8 mouse cellular contexts compared by ENCODE assay signal in genomic region chr4:125912444-125913049, GRCm38 (mm10).
A peak's percentile ranks its signal among the peaks of the same experiment; 100 is the strongest.
DNase-seq lines count a peak whose midpoint lies in the region; ATAC-seq and TF ChIP-seq lines count a peak whose summit lies in the region.

No protein-coding gene starts in this region.

- H3K36me3 ChIP-seq in kidney, embryonic 16.5 days (ENCODE audit: insufficient read depth, low read length): no peaks in the 10 kb centered on the region
- H3K36me3 ChIP-seq in limb, embryonic 14.5 days (ENCODE audit: control insufficient read depth, insufficient read depth, low read length): no peaks in the 10 kb centered on the region
- H3K36me3 ChIP-seq in neural tube, embryonic 11.5 days (ENCODE audit: control insufficient read depth, insufficient read depth, low read length): no peaks in the 10 kb centered on the region

- no peaks in the 10 kb centered on the region for H3K9me3 ChIP-seq in kidney, embryonic 16.5 days (ENCODE audit: low read length)
- no peaks in the 10 kb centered on the region for H3K9me3 ChIP-seq in limb, embryonic 14.5 days (ENCODE audit: control insufficient read depth, low read length)
- H3K9me3 ChIP-seq in neural tube, embryonic 11.5 days (ENCODE audit: control insufficient read depth, low read length): no peaks in the 10 kb centered on the region

- 19% methylated on average over 8 of the region's 8 CpGs for WGBS in kidney, embryonic 16.5 days
- WGBS in limb, embryonic 14.5 days: 18% methylated on average over 8 of the region's 8 CpGs
- WGBS in neural tube, embryonic 11.5 days: 22% methylated on average over 8 of the region's 8 CpGs

- peaks cover 15% of the 10 kb centered on the region for H3K4me1 ChIP-seq in kidney, embryonic 16.5 days (ENCODE audit: insufficient read depth, low read length)
- H3K4me1 ChIP-seq in limb, embryonic 14.5 days (ENCODE audit: control insufficient read depth, insufficient read depth, low read length): no peaks in the 10 kb centered on the region
- peaks cover 18% of the 10 kb centered on the region for H3K4me1 ChIP-seq in neural tube, embryonic 11.5 days (ENCODE audit: control insufficient read depth, insufficient read depth, low read length)

- no peak overlapping the region for H3K27ac ChIP-seq in kidney, embryonic 16.5 days (ENCODE audit: low read length)
- H3K27ac ChIP-seq in limb, embryonic 14.5 days (replicated peaks; ENCODE audit: low read depth, low read length): no peak overlapping the region
- no peak overlapping the region for H3K27ac ChIP-seq in neural tube, embryonic 11.5 days (ENCODE audit: low read depth, low read length)

- H3K4me3 ChIP-seq in kidney, embryonic 16.5 days (ENCODE audit: low read length): no peak overlapping the region
- no peak overlapping the region for H3K4me3 ChIP-seq in limb, embryonic 14.5 days (replicated peaks; ENCODE audit: low read length)
- H3K4me3 ChIP-seq in neural tube, embryonic 11.5 days (ENCODE audit: low read depth, low read length): no peak overlapping the region

- H3K27me3 ChIP-seq in kidney, embryonic 16.5 days (ENCODE audit: insufficient read depth, low read length): peaks cover 5% of the 10 kb centered on the region
- H3K27me3 ChIP-seq in limb, embryonic 14.5 days (ENCODE audit: control insufficient read depth, insufficient read depth, low read length): peaks cover 10% of the 10 kb centered on the region
- H3K27me3 ChIP-seq in neural tube, embryonic 11.5 days (ENCODE audit: control insufficient read depth, insufficient read depth, low read length): no peaks in the 10 kb centered on the region; the same call in 1 of the 2 replicates

- H3K9ac ChIP-seq in kidney, embryonic 16.5 days (replicated peaks; ENCODE audit: low read length): no peak overlapping the region
- no peak overlapping the region for H3K9ac ChIP-seq in limb, embryonic 14.5 days (ENCODE audit: low read depth, low read length, severe bottlenecking)
- H3K9ac ChIP-seq in neural tube, embryonic 11.5 days (ENCODE audit: low read length): no peak overlapping the region

- TF ChIP-seq POLR2A in limb, embryonic 14.5 days (IDR thresholded peaks at IDR 0.05; ENCODE audit: borderline replicate concordance, extremely low read depth, insufficient read depth, insufficient read length): no peak

- peak; percentile 53 for ATAC-seq in kidney, embryonic 16.5 days (ENCODE audit: low FRiP score, low TSS enrichment)
- ATAC-seq in limb, embryonic 14.5 days (ENCODE audit: low FRiP score, low read depth): no peak
- peak; percentile 48; the same call in 1 of the 2 replicates for ATAC-seq in neural tube, embryonic 11.5 days (ENCODE audit: insufficient read depth, low FRiP score, low TSS enrichment)

- DNase-seq in 3T3-L1 (ENCODE audit: low read depth, low spot score) (peak; percentile 52), MN1 (ENCODE audit: low spot score) (peak; percentile 82)
- DNase-seq in cerebellum, postnatal 10 days: peak; percentile 86 to 90
- peak; percentile 22 to 31 for DNase-seq in frontal cortex, postnatal 25 days (ENCODE audit: low spot score in 2 of 2)
- DNase-seq in limb, embryonic 14.5 days (ENCODE audit: low spot score): peak; percentile 28
- DNase-seq in neural tube, embryonic 11.5 days (ENCODE audit: low spot score): peak; percentile 81
- DNase-seq in yolk sac, embryonic 10.5 days (ENCODE audit: low spot score): peak; percentile 44

- no peak overlapping the region for H3K4me2 ChIP-seq in kidney, embryonic 16.5 days (replicated peaks; ENCODE audit: low read depth, low read length)
- no peak overlapping the region for H3K4me2 ChIP-seq in limb, embryonic 14.5 days (replicated peaks; ENCODE audit: low read depth, low read length, severe bottlenecking)
- H3K4me2 ChIP-seq in neural tube, embryonic 11.5 days (ENCODE audit: low read depth): 0 out of 2 replicates have a peak overlapping the region, but pooled peaks have one; percentile 5

Comparison
In these comparisons a context has a peak if more than half of its experiments do, and no peak if none do; other contexts are left out.
1. DNase-seq: peak in every context shown above with its lines; median percentile 88 in cerebellum, postnatal 10 days; 82 in MN1; 81 in neural tube, embryonic 11.5 days; 52 in 3T3-L1; 44 in yolk sac, embryonic 10.5 days; 28 in limb, embryonic 14.5 days; 26 in frontal cortex, postnatal 25 days.